Mouse (Mus musculus) layer of hippocampus, adult 2 months (tissue): Measurements from ENCODE around the gene Hspa12a. TPM values are rescaled to one million over a fixed set of nuclear protein-coding genes. Genes with fewer than 3 reads are reported as not detected.
"Not testable (repeated sequence)": the region's sequence is repeated elsewhere in the genome, so short reads cannot be mapped to it uniquely, and the experiment has no call there.

Experiments used
- DNase-seq, 2 experiments: peaks; one replicate each; pipeline ENCODE4 v3.0.0; 2022; ENCODE audit warnings: low spot score in 2 of 2
- H3K27ac ChIP-seq: fragments of 200-600 bp; 2 replicates; pipeline ENCODE4 v1.8.1; 2022
- H3K4me3 ChIP-seq: fragments of 200-600 bp; 2 replicates; pipeline ENCODE4 v1.8.1; 2022; ENCODE audit warnings: mild to moderate bottlenecking
- CTCF ChIP-seq: fragments of 200-600 bp; conservative IDR thresholded peaks from 2 replicates; pipeline ENCODE4 v1.8.1; 2022; ENCODE audit warnings: antibody characterized with exemption, mild to moderate bottlenecking, moderate library complexity
- total RNA-seq, 2 experiments: library from RNA; stranded (reverse); gene quantifications; 2 replicates each; pipeline ENCODE4 v1.2.3; 2021

Gene Hspa12a
- total RNA-seq, 2 experiments from 2014 or later, result 239 to 246 TPM

GRCm38 (mm10) chr19:58903079-58903898 lies 40.2 kb downstream of the Hspa12a start:
- DNase-seq, result no peak
- Histone ChIP-seq H3K4me3 (no peak overlapping the region), H3K27ac (peak overlapping the region; percentile 21; the same call in 1 of the 2 replicates)
- no peak for TF ChIP-seq CTCF

DNA sequence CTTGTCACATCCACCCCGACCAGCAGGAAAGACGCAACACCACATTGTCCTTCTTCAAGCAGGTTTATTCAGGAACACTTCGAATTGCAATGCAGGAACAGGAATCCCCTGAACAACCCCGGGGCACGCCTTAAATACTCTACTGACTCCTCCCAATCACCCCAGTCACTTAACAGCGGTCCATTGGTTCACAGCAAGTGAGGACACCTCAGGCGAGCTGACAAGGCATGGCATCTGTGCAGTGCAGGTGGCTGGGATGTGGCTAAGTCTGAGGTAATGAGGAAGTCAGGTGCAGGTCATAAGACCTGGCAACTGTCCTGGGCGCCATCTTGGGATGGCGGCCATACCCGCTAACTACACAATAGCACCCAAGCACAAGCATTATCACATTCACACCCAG lies 43.0 kb downstream of the Hspa12a start:
- H3K27ac ChIP-seq, H3K4me3 ChIP-seq, DNase-seq: not testable (repeated sequence)

GRCm38 (mm10) chr19:58896216-58896615 lies 47.2 kb downstream of the Hspa12a start:
- no peak overlapping the region for H3K4me3 ChIP-seq
- TF ChIP-seq CTCF, result no peak
- peak; percentile 39 to 44 for DNase-seq
- no peak overlapping the region; the same call in 1 of the 2 replicates for H3K27ac ChIP-seq

DNA sequence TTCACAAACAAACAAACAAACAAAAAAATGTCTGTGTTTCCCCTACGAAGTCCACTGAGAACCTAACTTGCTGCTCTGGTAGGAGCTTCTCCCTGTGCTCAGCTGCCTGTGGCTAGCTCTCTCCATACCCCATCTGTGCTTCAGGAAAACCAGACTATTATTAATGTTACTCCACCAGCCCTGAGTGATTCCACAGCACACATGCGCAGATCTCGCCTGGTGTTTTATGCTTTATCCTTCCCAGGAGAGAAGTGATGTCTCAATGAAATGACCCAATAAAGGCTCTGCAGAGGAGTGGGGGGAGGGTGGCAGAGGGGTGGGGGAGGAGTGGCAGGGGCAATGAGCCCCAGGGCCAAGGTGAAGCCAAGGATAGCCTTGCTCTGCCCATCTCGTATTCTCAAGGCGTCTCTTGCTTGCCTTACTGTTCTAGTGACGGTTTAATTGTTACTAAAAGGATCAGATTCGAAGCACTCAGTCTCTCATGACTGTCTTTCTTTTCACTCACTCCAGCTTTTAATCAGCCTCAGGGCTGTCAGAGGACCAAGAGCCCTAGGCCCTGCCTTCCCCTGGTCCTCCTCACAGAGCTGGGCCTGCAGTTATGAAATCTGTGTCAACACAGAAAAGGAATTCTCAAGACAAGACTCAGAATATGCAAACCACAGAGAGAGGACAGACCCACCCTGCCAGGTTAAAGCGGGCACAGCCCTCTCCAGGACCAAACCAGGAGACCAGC lies 54.0 kb downstream of the Hspa12a start:
- H3K4me3 ChIP-seq, result no peak overlapping the region
- no peak for DNase-seq
- no peak overlapping the region for H3K27ac ChIP-seq
- TF ChIP-seq CTCF, result no peak

DNA sequence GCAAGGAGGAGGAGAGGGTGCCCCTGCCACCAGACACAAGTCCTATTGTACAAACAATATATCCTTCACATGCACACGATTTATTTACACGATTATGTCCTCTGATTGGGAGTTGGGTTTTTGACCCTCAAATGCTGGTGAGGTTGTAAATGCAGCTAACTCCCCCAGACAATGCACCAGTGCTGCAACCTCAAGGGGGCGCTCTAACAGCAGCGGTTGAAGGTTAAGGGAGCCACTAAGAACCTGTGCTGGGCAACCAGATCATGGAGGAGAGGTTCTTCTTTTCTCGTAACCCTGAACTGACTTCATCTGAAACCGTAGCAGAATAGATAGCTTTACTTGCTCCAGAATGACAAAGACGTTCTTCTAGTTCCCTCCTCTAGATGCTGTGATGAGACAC lies 57.0 kb downstream of the Hspa12a start:
- H3K4me3 ChIP-seq, result no peak overlapping the region

GRCm38 (mm10) chr19:58883451-58883850 lies 60.0 kb downstream of the Hspa12a start:
- TF ChIP-seq CTCF, result no peak
- DNase-seq, result no peak

More for the DNA sequence above, 57.0 kb downstream of the Hspa12a start:
- peak; percentile 48 for TF ChIP-seq CTCF
- no peak overlapping the region for H3K27ac ChIP-seq
- no peak for DNase-seq

GRCm38 (mm10) chr19:58882336-58882735 lies 61.1 kb downstream of the Hspa12a start:
- no peak for TF ChIP-seq CTCF
- H3K4me3 ChIP-seq, result no peak overlapping the region
- no peak overlapping the region for H3K27ac ChIP-seq
- DNase-seq, result no peak

More at GRCm38 (mm10) chr19:58883451-58883850, 60.0 kb downstream of the Hspa12a start:
- no peak overlapping the region for H3K27ac ChIP-seq
- no peak overlapping the region for H3K4me3 ChIP-seq

DNA sequence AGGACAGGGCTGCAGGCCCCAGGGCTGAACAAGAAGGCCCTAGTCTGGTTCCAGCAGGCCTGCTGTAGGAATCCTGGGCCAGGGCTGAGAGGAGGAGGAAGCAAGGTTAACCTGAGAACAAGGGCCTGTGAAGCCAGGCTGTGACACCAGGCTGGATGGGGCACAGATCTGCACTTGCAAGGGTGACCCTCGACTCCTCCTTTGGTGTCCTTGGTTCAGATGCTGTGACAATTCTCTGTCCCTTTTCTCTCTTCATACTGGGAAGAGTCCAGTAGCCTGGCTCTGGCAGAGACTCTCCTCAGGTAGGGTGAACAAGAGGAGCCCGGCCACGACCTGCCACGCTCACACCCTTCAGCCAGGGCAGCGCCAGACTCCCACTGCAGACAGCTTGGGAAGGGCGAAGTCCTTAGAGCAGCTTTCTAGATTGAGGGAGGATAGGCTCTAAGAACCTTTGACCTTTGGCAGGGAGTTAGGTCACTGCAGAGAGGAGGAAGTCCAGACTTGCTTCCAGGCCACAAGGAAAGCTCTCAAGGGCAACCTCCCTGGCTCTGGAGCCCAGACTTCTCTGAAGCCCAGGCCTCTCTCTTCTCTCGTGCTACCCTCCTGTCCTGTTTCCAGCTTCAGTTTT lies 64.0 kb downstream of the Hspa12a start:
- H3K27ac ChIP-seq, result no peak overlapping the region
- TF ChIP-seq CTCF, result no peak
- no peak overlapping the region for H3K4me3 ChIP-seq
- DNase-seq, result no peak

- no peak for DNase-seq
- no peak for TF ChIP-seq CTCF
- Histone ChIP-seq H3K4me3 (no peak overlapping the region), H3K27ac (no peak overlapping the region)
Observed at GRCm38 (mm10) chr19:58878560-58878959, 64.9 kb downstream of the Hspa12a start.

GRCm38 (mm10) chr19:58873536-58873935 lies 69.9 kb downstream of the Hspa12a start:
- H3K4me3 ChIP-seq, result no peak overlapping the region
- no peak for DNase-seq
- H3K27ac ChIP-seq, result no peak overlapping the region
- no peak for TF ChIP-seq CTCF

- Histone ChIP-seq H3K27ac (no peak overlapping the region), H3K4me3 (no peak overlapping the region)
- TF ChIP-seq CTCF, result no peak
- no peak for DNase-seq
Observed at GRCm38 (mm10) chr19:58872381-58873259, 70.8 kb downstream of the Hspa12a start.

GRCm38 (mm10) chr19:58871878-58872277 lies 71.6 kb downstream of the Hspa12a start:
- no peak for DNase-seq
- Histone ChIP-seq H3K27ac (no peak overlapping the region), H3K4me3 (no peak overlapping the region)
- no peak for TF ChIP-seq CTCF
